Mouse (Mus musculus) CH12.LX (cell line): ENCODE data around the gene Eif1ad. TPM values are rescaled to one million over a fixed set of nuclear protein-coding genes. Genes with fewer than 3 reads are reported as not detected.

ENCODE experiments used
- DNase-seq: peaks from one replicate; pipeline ENCODE4 v3.0.0-alpha.2; 2013; ENCODE audit errors: extremely low read depth
- H3K27ac ChIP-seq: 2 replicates; pipeline ENCODE4 v1.5.1; 2012; ENCODE audit warnings: low read depth, mild to moderate bottlenecking, control low read depth, moderate library complexity; ENCODE audit not compliant: insufficient read depth
- H3K27me3 ChIP-seq: replicated peaks from 2 replicates; pipeline ENCODE3; 2012; ENCODE audit warnings: inconsistent platforms
- H3K36me3 ChIP-seq, 2 experiments: replicated peaks in 1 of 2; 2 replicates each; pipeline versions ENCODE3 to v1.6.1; 2012; ENCODE audit warnings: inconsistent platforms in 1 of 2, low read length in 1 of 2, mild to moderate bottlenecking in 1 of 2, mixed read lengths in 1 of 2, moderate library complexity in 1 of 2; ENCODE audit not compliant: control insufficient read depth in 1 of 2, insufficient read depth in 1 of 2
- H3K4me1 ChIP-seq, 2 experiments: 2 replicates each; pipeline ENCODE4 v1.6.1; 2012; ENCODE audit warnings: inconsistent platforms in 1 of 2, moderate library complexity in 1 of 2; ENCODE audit not compliant: insufficient read depth in 2 of 2, control insufficient read depth in 1 of 2
- H3K4me2 ChIP-seq: 2 replicates; pipeline ENCODE4 v1.6.1; 2012; ENCODE audit warnings: low read depth, mild to moderate bottlenecking, control low read depth; ENCODE audit not compliant: poor library complexity, insufficient read depth, severe bottlenecking
- H3K4me3 ChIP-seq, 3 experiments: fragments of 150-350 bp in 1 of 3; sonication (generic) in 1 of 3; replicated peaks in 1 of 3; 2 replicates each; pipeline versions ENCODE3 to v1.5.1; 2011 to 2012; ENCODE audit warnings: low read depth in 2 of 3, low read length in 2 of 3, mild to moderate bottlenecking in 2 of 3, moderate library complexity in 2 of 3, control low read depth in 1 of 3, improper control_type of control experiment in 1 of 3, inconsistent platforms in 1 of 3, mixed read lengths in 1 of 3; ENCODE audit not compliant: poor library complexity in 1 of 3
- H3K79me2 ChIP-seq: replicated peaks from 2 replicates; pipeline ENCODE4 v1.6.1; 2012; ENCODE audit warnings: mild to moderate bottlenecking, moderate library complexity; ENCODE audit not compliant: control insufficient read depth, poor library complexity, insufficient read depth, severe bottlenecking; ENCODE audit errors: extremely low read depth
- H3K9ac ChIP-seq: 2 replicates; pipeline ENCODE4 v1.6.1; 2012; ENCODE audit warnings: low read depth, mild to moderate bottlenecking, control low read depth, moderate library complexity; ENCODE audit not compliant: insufficient read depth
- H3K9me3 ChIP-seq: replicated peaks from 2 replicates; pipeline ENCODE3; 2012; ENCODE audit warnings: low read length, inconsistent platforms, mixed read lengths
- CHD1 ChIP-seq: IDR thresholded peaks from 2 replicates; pipeline ENCODE4 v1.6.1; 2012; ENCODE audit warnings: low read depth, low read length, improper control_type of control experiment, inconsistent platforms
- CHD2 ChIP-seq: IDR thresholded peaks from 2 replicates; pipeline ENCODE4 v1.6.1; 2011; ENCODE audit warnings: low read length, improper control_type of control experiment
- CTCF ChIP-seq, 2 experiments: IDR thresholded peaks in 1 of 2; conservative IDR thresholded peaks in 1 of 2; 2 replicates each; pipeline ENCODE4 v1.5.1; 2011 to 2012; ENCODE audit warnings: low read depth in 2 of 2, low read length in 2 of 2, improper control_type of control experiment in 1 of 2, inconsistent platforms in 1 of 2, mild to moderate bottlenecking in 1 of 2, moderate library complexity in 1 of 2
- E2F4 ChIP-seq: IDR thresholded peaks from 2 replicates; pipeline ENCODE4 v1.6.1; 2011; ENCODE audit warnings: low read depth, low read length, improper control_type of control experiment; ENCODE audit not compliant: insufficient replicate concordance
- ELF1 ChIP-seq: IDR thresholded peaks from 2 replicates; pipeline ENCODE4 v1.6.1; 2014; ENCODE audit warnings: low read depth, mild to moderate bottlenecking, inconsistent platforms, low read length, improper control_type of control experiment
- ETS1 ChIP-seq: conservative IDR thresholded peaks from 2 replicates; pipeline ENCODE4 v1.6.1; 2012; ENCODE audit warnings: low read depth, mild to moderate bottlenecking, inconsistent platforms, low read length, improper control_type of control experiment, moderate library complexity
- HCFC1 ChIP-seq: IDR thresholded peaks from 2 replicates; pipeline ENCODE4 v1.6.1; 2012; ENCODE audit warnings: low read depth, mild to moderate bottlenecking, inconsistent platforms, low read length, improper control_type of control experiment
- IRF4 ChIP-seq: IDR thresholded peaks from 2 replicates; pipeline ENCODE4 v1.6.1; 2014; ENCODE audit warnings: low read depth, mild to moderate bottlenecking, inconsistent platforms, low read length, improper control_type of control experiment
- JUN ChIP-seq: IDR thresholded peaks from 2 replicates; pipeline ENCODE4 v1.6.1; 2011; ENCODE audit warnings: low read depth, mild to moderate bottlenecking, low read length, improper control_type of control experiment, moderate library complexity; ENCODE audit not compliant: insufficient read depth
- MAFK ChIP-seq: IDR thresholded peaks from 2 replicates; pipeline ENCODE4 v1.6.1; 2011; ENCODE audit warnings: low read length, improper control_type of control experiment; ENCODE audit not compliant: insufficient replicate concordance
- MEF2A ChIP-seq: IDR thresholded peaks from 2 replicates; pipeline ENCODE4 v1.6.1; 2014; ENCODE audit warnings: low read depth, mild to moderate bottlenecking, inconsistent platforms, low read length, improper control_type of control experiment, borderline replicate concordance
- TBP ChIP-seq: conservative IDR thresholded peaks from 2 replicates; pipeline ENCODE4 v1.6.1; 2011; ENCODE audit warnings: low read depth, low read length, improper control_type of control experiment
- TCF12 ChIP-seq: IDR thresholded peaks from 2 replicates; pipeline ENCODE4 v1.6.1; 2014; ENCODE audit warnings: low read depth, mild to moderate bottlenecking, inconsistent platforms, low read length, improper control_type of control experiment
- UBTF ChIP-seq: IDR thresholded peaks from 2 replicates; pipeline ENCODE4 v1.6.1; 2012; ENCODE audit warnings: low read depth, mild to moderate bottlenecking, inconsistent platforms, low read length, improper control_type of control experiment, moderate library complexity
- USF2 ChIP-seq: conservative IDR thresholded peaks from 2 replicates; pipeline ENCODE4 v1.6.1; 2011; ENCODE audit warnings: low read depth, low read length, improper control_type of control experiment
- ZKSCAN1 ChIP-seq: IDR thresholded peaks from 2 replicates; pipeline ENCODE4 v1.6.1; 2012; ENCODE audit warnings: low read depth, inconsistent platforms, low read length, improper control_type of control experiment, borderline replicate concordance
- ZMIZ1 ChIP-seq: IDR thresholded peaks from 2 replicates; pipeline ENCODE4 v1.6.1; 2012; ENCODE audit warnings: low read depth, mild to moderate bottlenecking, inconsistent platforms, low read length, improper control_type of control experiment
- dilution Hi-C: fragments of 300-500 bp; cut with MboI; formaldehyde crosslinking; loops from 2 replicates; pipeline ENCODE4 v1.14.3; 2020; ENCODE audit warnings: low sequenced_read_pairs; ENCODE audit not compliant: extremely low pct_unique_long_range_greater_than_20kb, extremely low pct_ligation_motif_present
- in situ Hi-C: fragments of 300-500 bp; cut with MboI; formaldehyde crosslinking; loops from 3 replicates; pipeline ENCODE4 v1.14.3; 2019; ENCODE audit warnings: low sequenced_read_pairs, low pct_ligation_motif_present, low pct_unique_long_range_greater_than_20kb, mixed read lengths
- polyA plus RNA-seq: library from polyadenylated mRNA; unstranded; fragments of >175 nt; gene quantifications from 2 replicates; pipeline ENCODE4 v1.2.1, GENCODE M21; 2012; ENCODE audit warnings: low read depth; ENCODE audit not compliant: insufficient read length
- total RNA-seq, 2 experiments: library from RNA; depleted of rRNA; stranded (reverse); fragments of 300-350 nt in 1 of 2; fragments of >200 nt in 1 of 2; gene quantifications; 2 replicates each; pipeline ENCODE4 v1.2.3; 2012 to 2014

Gene Eif1ad
- total and polyA plus RNA-seq, 3 experiments, result 68.4 to 98.8 (median 79.3) TPM

GRCm38 (mm10) chr19:5390416-5390815 lies 23.9 kb downstream of the Eif1ad start:
- no peak overlapping the region for H3K27ac ChIP-seq
- H3K4me1 ChIP-seq, result peaks cover 5 to 39% of the 10 kb centered on the region in 2 experiments
- H3K4me3 ChIP-seq, result peak overlapping the region; percentile 66 to 92 (median 74)
- in situ Hi-C loops, result no loop called here
- DNase-seq, result no peak
- peaks cover 5 to 23% of the 10 kb centered on the region in 2 experiments for H3K36me3 ChIP-seq
- dilution Hi-C loops, result no loop called here
- H3K4me2 ChIP-seq, result peak overlapping the region; percentile 80
- H3K79me2 ChIP-seq, result peaks cover 28% of the 10 kb centered on the region
- peak overlapping the region; percentile 96 for H3K9ac ChIP-seq
- TF ChIP-seq TBP (no peak), MEF2A (no peak)
- H3K9me3 ChIP-seq, result no peaks in the 10 kb centered on the region
- no peaks in the 10 kb centered on the region for H3K27me3 ChIP-seq

- no peak overlapping the region for H3K4me3 ChIP-seq
- no peak overlapping the region for H3K4me2 ChIP-seq
- no peaks in the 10 kb centered on the region for H3K27me3 ChIP-seq
- no peak overlapping the region for H3K9ac ChIP-seq
- no peak overlapping the region for H3K27ac ChIP-seq
- H3K36me3 ChIP-seq, result peaks cover 0 to 6% of the 10 kb centered on the region in 2 experiments
- dilution Hi-C loops (no loop called here), in situ Hi-C loops (no loop called here)
- DNase-seq, result no peak
- peaks cover 3 to 19% of the 10 kb centered on the region in 2 experiments for H3K4me1 ChIP-seq
- TF ChIP-seq ZKSCAN1 (no peak), USF2 (no peak), IRF4 (no peak)
- H3K9me3 ChIP-seq, result no peaks in the 10 kb centered on the region
- peaks cover 5% of the 10 kb centered on the region for H3K79me2 ChIP-seq
Measured at GRCm38 (mm10) chr19:5392892-5393291, 26.4 kb downstream of the Eif1ad start.

- H3K9ac ChIP-seq, result no peak overlapping the region
- H3K36me3 ChIP-seq, result peaks cover 0 to 6% of the 10 kb centered on the region in 2 experiments
- DNase-seq, result no peak
- H3K4me1 ChIP-seq, result peaks cover 3 to 19% of the 10 kb centered on the region in 2 experiments
- no peak overlapping the region for H3K4me2 ChIP-seq
- in situ Hi-C loops, result no loop called here
- dilution Hi-C loops, result no loop called here
- TF ChIP-seq IRF4 (no peak), JUN (no peak), ETS1 (no peak), MAFK (no peak), CTCF (conservative IDR thresholded peaks at IDR 0.05 in 1 of 2, IDR thresholded peaks at IDR 0.05 in 1 of 2; ENCODE audit: low read depth in 2 of 2, low read length in 2 of 2) (no peak), HCFC1 (no peak), UBTF (no peak), TCF12 (no peak), CHD2 (no peak), E2F4 (no peak), CHD1 (no peak), ELF1 (no peak), ZMIZ1 (no peak)
- TF ChIP-seq, all 38 proteins: peak for 0
- H3K79me2 ChIP-seq, result no peaks in the 10 kb centered on the region
- H3K27me3 ChIP-seq, result no peaks in the 10 kb centered on the region
- H3K4me3 ChIP-seq, result no peak overlapping the region
- no peaks in the 10 kb centered on the region for H3K9me3 ChIP-seq
- H3K27ac ChIP-seq, result no peak overlapping the region
Measured at GRCm38 (mm10) chr19:5394168-5394567, 27.6 kb downstream of the Eif1ad start.
